Mouse (Mus musculus) forebrain, embryonic 14.5 days (tissue): ENCODE results near the gene Zglp1. TPM values are rescaled to one million over a fixed set of nuclear protein-coding genes. Genes with fewer than 3 reads are reported as not detected.

Experiments
- ATAC-seq: fragments of 200-750 bp; cut with Nextera tagmentation; 2 replicates; pipeline ENCODE4 v1.8.0; 2017; ENCODE audit warnings: mild to moderate bottlenecking, moderate library complexity
- DNase-seq: peaks from one replicate; pipeline ENCODE4 v3.0.0-alpha.2; 2015; ENCODE audit warnings: low spot score
- H3K27ac ChIP-seq: fragments of 300-500 bp; sonication (generic); 2 replicates; pipeline ENCODE4 v1.5.1; 2014; ENCODE audit warnings: low read depth, mild to moderate bottlenecking, control low read depth, low read length, moderate library complexity
- H3K27me3 ChIP-seq: fragments of 300-500 bp; sonication (generic); replicated peaks from 2 replicates; pipeline ENCODE4 v1.6.1; 2014; ENCODE audit warnings: low read length, control low read depth, mixed read lengths; ENCODE audit not compliant: control insufficient read depth, insufficient read depth
- H3K36me3 ChIP-seq: fragments of 300-500 bp; sonication (generic); 2 replicates; pipeline ENCODE4 v1.6.1; 2014; ENCODE audit warnings: low read length, control low read depth; ENCODE audit not compliant: control insufficient read depth, insufficient read depth
- H3K4me1 ChIP-seq: fragments of 300-500 bp; sonication (generic); 2 replicates; pipeline ENCODE4 v1.6.1; 2014; ENCODE audit warnings: antibody characterized with exemption, low read length, control low read depth; ENCODE audit not compliant: control insufficient read depth, insufficient read depth
- H3K4me2 ChIP-seq: fragments of 300-500 bp; sonication (generic); 2 replicates; pipeline ENCODE4 v1.6.1; 2014; ENCODE audit warnings: mild to moderate bottlenecking, control low read depth, low read length
- H3K4me3 ChIP-seq: fragments of 300-500 bp; sonication (generic); 2 replicates; pipeline ENCODE4 v1.5.1; 2014; ENCODE audit warnings: low read depth, low read length, control low read depth
- H3K9ac ChIP-seq: fragments of 300-500 bp; sonication (generic); 2 replicates; pipeline ENCODE4 v1.6.1; 2014; ENCODE audit warnings: mild to moderate bottlenecking, low read length, control low read depth, moderate library complexity
- H3K9me3 ChIP-seq: fragments of 300-500 bp; sonication (generic); replicated peaks from 2 replicates; pipeline ENCODE4 v1.6.1; 2016; ENCODE audit warnings: low read length, control low read depth, mixed read lengths; ENCODE audit not compliant: control insufficient read depth
- WGBS: fragments of 180-500 bp; shearing (Covaris S2); extraction: QIAGEN DNeasy Blood & Tissue Kit; methylation state at CpG from one replicate; pipeline ENCODE4 v1.1.7; 2014; 5-methylcytosine and 5-hydroxymethylcytosine counted together
- polyA plus RNA-seq: library from polyadenylated mRNA; unstranded; fragments of >200 nt; fragmentation: Nextera tagmentation; extraction: Ambion mirVana; gene quantifications from 2 replicates; pipeline ENCODE4 v1.2.1, GENCODE M21; 2014

Zglp1 gene
- polyA plus RNA-seq: 1.3 and 1.8 TPM in 2 replicates

- WGBS: 83% methylated on average over 26 of the region's 27 CpGs
- Histone ChIP-seq H3K4me1 (no peaks in the 10 kb centered on the region), H3K27me3 (no peaks in the 10 kb centered on the region), H3K4me2 (no peak within 1 kb of the TSS), H3K9me3 (no peaks in the 10 kb centered on the region), H3K36me3 (peaks cover 39% of the 10 kb centered on the region), H3K9ac (no peak within 1 kb of the TSS), H3K27ac (no peak within 1 kb of the TSS), H3K4me3 (no peak within 1 kb of the TSS)
- DNase-seq (no peak), ATAC-seq (no peak)
Measured at GRCm38 (mm10) chr9:21067006-21067684, at the start of gene Zglp1. Gene Zglp1 (minus strand): TSS chr9:21067093.

GRCm38 (mm10) chr9:21115105-21115504 lies 48.2 kb upstream of the Zglp1 start:
- H3K4me2 ChIP-seq: no peak overlapping the region
- no peaks in the 10 kb centered on the region for H3K27me3 ChIP-seq
- H3K4me3 ChIP-seq: no peak overlapping the region
- no peak overlapping the region for H3K9ac ChIP-seq
- DNase-seq (no peak), ATAC-seq (no peak)
- H3K9me3 ChIP-seq: no peaks in the 10 kb centered on the region
- H3K36me3 ChIP-seq: peaks cover 4% of the 10 kb centered on the region
- WGBS: 83% methylated on average over 8 of the region's 8 CpGs
- no peak overlapping the region for H3K27ac ChIP-seq
- H3K4me1 ChIP-seq: no peaks in the 10 kb centered on the region

GRCm38 (mm10) chr9:21114190-21114589 lies 47.3 kb upstream of the Zglp1 start:
- no peak overlapping the region for H3K4me2 ChIP-seq
- no peak overlapping the region for H3K4me3 ChIP-seq
- no peak overlapping the region for H3K27ac ChIP-seq
- no peak overlapping the region for H3K9ac ChIP-seq
- H3K9me3 ChIP-seq: no peaks in the 10 kb centered on the region
- DNase-seq (no peak), ATAC-seq (no peak)
- WGBS: 88% methylated on average over 7 of the region's 7 CpGs
- H3K36me3 ChIP-seq: no peaks in the 10 kb centered on the region
- H3K27me3 ChIP-seq: no peaks in the 10 kb centered on the region
- no peaks in the 10 kb centered on the region for H3K4me1 ChIP-seq

- DNase-seq (no peak), ATAC-seq (no peak)
- Histone ChIP-seq H3K4me1 (no peaks in the 10 kb centered on the region), H3K27me3 (no peaks in the 10 kb centered on the region), H3K9me3 (no peaks in the 10 kb centered on the region), H3K4me2 (no peak overlapping the region), H3K27ac (no peak overlapping the region), H3K4me3 (no peak overlapping the region), H3K9ac (no peak overlapping the region), H3K36me3 (no peaks in the 10 kb centered on the region)
- WGBS: 91% methylated on average over 6 of the region's 6 CpGs
Measured at GRCm38 (mm10) chr9:21113751-21114150, 46.9 kb upstream of the Zglp1 start.

- Histone ChIP-seq H3K36me3 (0 out of 2 replicates have a peak, but pooled peaks cover 3% of the 10 kb centered on the region), H3K27me3 (no peaks in the 10 kb centered on the region), H3K9ac (no peak overlapping the region), H3K4me1 (no peaks in the 10 kb centered on the region), H3K27ac (no peak overlapping the region), H3K4me3 (no peak overlapping the region), H3K4me2 (no peak overlapping the region), H3K9me3 (no peaks in the 10 kb centered on the region)
- DNase-seq (no peak), ATAC-seq (no peak)
- 40% methylated on average over 23 of the region's 23 CpGs for WGBS
Measured at GRCm38 (mm10) chr9:21107607-21108237, 40.8 kb upstream of the Zglp1 start.

GRCm38 (mm10) chr9:21105760-21106564 lies 39.1 kb upstream of the Zglp1 start:
- DNase-seq: no peak
- 86% methylated on average over 5 of the region's 5 CpGs for WGBS
- Histone ChIP-seq H3K36me3 (peaks cover 3% of the 10 kb centered on the region; the same call in 1 of the 2 replicates), H3K27ac (no peak overlapping the region), H3K27me3 (no peaks in the 10 kb centered on the region), H3K4me2 (no peak overlapping the region), H3K9me3 (no peaks in the 10 kb centered on the region), H3K4me3 (no peak overlapping the region), H3K9ac (no peak overlapping the region), H3K4me1 (no peaks in the 10 kb centered on the region)
- ATAC-seq: no peak

GRCm38 (mm10) chr9:21104814-21105213 lies 37.9 kb upstream of the Zglp1 start:
- H3K4me2 ChIP-seq: no peak overlapping the region
- no peak overlapping the region for H3K4me3 ChIP-seq
- 91% methylated on average over 6 of the region's 6 CpGs for WGBS
- H3K36me3 ChIP-seq: peaks cover 3% of the 10 kb centered on the region; the same call in 1 of the 2 replicates
- H3K27me3 ChIP-seq: no peaks in the 10 kb centered on the region
- no peak overlapping the region for H3K27ac ChIP-seq
- no peak overlapping the region for H3K9ac ChIP-seq
- ATAC-seq: no peak
- no peaks in the 10 kb centered on the region for H3K4me1 ChIP-seq
- DNase-seq: no peak
- H3K9me3 ChIP-seq: no peaks in the 10 kb centered on the region

- no peak for ATAC-seq
Measured at GRCm38 (mm10) chr9:21102076-21102475, 35.2 kb upstream of the Zglp1 start.

More at GRCm38 (mm10) chr9:21102076-21102475, 35.2 kb upstream of the Zglp1 start:
- Histone ChIP-seq H3K4me2 (no peak overlapping the region), H3K9me3 (no peaks in the 10 kb centered on the region), H3K4me1 (no peaks in the 10 kb centered on the region), H3K27me3 (no peaks in the 10 kb centered on the region), H3K27ac (no peak overlapping the region), H3K4me3 (no peak overlapping the region), H3K9ac (no peak overlapping the region), H3K36me3 (peaks cover 3% of the 10 kb centered on the region; the same call in 1 of the 2 replicates)
- no peak for DNase-seq
- WGBS: 91% methylated on average over 2 of the region's 2 CpGs
